Mouse (Mus musculus): ENCODE results near the gene Allc.

Allc gene

GRCm38 (mm10) chr12:28582423-28582822 is at the start of gene Allc:
Gene Allc (minus strand): TSS chr12:28582523.
- DNase-seq: no peak

GRCm38 (mm10) chr12:28628436-28628835 is 46.1 kb upstream of the Allc start:
- DNase-seq: no peak

- no peak for DNase-seq
These were observed 44.8 kb upstream of the Allc start for GRCm38 (mm10) chr12:28627092-28627491.

DNA sequence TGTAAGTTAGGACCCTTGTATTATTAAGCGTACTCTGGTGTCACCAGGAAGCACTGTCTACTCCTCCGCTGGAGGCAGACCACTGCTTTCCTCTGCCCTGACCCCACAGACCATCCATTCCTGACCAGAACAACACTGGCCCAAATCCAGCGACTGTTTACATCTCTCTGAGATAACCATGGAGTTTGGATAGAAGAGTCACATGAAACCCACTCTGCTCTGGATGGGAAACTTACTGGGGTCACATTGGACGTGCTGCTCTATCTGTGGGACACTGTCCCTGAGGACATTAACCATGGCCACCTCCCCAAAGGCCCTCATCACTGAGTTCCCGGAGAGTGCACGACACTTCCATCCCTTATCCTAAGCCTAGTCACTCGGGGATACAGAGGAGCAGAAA is 43.1 kb upstream of the Allc start:
- no peak for DNase-seq

- DNase-seq: no peak
These were observed 41.9 kb upstream of the Allc start for GRCm38 (mm10) chr12:28624251-28624650.

GRCm38 (mm10) chr12:28623195-28623594 is 40.9 kb upstream of the Allc start, which contains the start of gene Colec11:
Gene Colec11 (minus strand): TSS chr12:28623377.
- no peak for DNase-seq

DNA sequence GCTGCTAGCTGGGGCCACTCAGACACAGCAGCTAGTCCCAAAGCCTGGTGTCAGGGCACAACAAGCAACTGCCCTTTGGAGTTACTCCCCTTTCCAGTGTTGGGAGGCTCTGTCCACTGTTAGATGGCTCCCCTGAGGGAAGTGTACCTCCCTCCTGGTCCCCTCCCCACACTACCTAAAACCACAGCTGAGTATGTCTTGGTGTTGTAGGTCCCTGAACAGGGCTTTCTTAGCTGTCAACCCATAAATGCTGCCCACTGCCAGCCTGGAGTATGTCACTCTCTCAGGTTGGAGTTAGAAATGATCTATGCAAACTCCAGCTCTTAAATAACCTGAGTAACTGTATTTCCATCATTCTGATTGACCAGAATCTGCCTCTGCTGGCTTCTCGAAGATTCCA is 40.3 kb upstream of the Allc start:
- no peak for DNase-seq

- no peak for DNase-seq
These were observed 39.8 kb upstream of the Allc start for GRCm38 (mm10) chr12:28622167-28622532.

DNA sequence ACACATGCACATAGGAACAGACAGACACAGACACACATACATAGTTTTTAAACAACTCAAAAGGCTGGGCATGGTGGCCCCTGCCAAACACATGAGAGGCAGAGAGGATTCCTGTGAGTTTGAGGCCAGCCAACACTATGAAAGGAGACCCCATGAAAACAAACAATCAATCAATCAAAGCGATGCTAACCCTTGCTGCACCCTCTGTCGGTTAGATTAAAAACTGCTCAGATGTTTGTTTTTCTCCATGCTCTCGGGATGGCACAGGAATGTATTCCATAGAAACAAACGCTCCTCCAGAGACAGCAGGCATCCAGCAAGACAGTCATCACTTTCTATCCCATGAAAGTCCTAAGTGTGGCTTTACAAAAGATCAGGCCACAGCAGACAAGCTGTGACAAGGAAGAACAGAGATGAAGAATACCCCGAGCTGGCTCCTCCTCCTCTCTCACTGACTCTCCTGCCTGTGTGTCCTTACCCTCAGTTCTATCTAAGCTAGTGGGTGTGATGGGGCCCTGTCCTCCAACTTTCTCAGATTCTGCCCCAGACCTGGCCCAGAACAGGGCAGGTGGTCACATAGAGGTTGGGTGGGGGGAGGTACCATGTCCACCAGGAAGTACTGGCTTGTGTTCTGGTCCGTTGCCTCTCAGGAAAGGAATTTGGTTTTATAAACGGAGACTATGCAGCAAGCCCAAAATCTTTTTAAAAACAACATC is 39.3 kb upstream of the Allc start:
- no peak for DNase-seq

- DNase-seq: no peak
These were observed 35.0 kb upstream of the Allc start for GRCm38 (mm10) chr12:28617297-28617696.

GRCm38 (mm10) chr12:28614401-28614800 is 32.1 kb upstream of the Allc start:
- DNase-seq: no peak

DNA sequence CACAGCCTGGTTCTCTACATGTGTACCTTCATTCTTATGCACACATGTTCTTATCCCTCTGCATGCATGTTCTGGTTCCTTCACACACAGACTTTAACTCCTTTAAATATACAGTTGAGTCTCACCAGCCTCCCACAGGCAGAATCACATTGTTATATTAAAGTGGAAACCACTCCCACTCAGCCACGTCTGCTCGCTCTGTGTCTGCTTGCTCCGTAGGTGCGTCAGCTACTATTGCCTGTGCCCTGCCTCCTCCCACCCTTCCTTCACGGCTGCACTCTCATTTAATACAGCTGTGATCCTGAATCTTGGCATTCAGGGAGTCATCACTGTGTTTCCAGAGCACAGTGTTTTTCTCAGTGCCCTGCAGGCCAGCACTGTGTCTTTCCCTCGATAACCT is 30.1 kb upstream of the Allc start:
- no peak for DNase-seq

DNA sequence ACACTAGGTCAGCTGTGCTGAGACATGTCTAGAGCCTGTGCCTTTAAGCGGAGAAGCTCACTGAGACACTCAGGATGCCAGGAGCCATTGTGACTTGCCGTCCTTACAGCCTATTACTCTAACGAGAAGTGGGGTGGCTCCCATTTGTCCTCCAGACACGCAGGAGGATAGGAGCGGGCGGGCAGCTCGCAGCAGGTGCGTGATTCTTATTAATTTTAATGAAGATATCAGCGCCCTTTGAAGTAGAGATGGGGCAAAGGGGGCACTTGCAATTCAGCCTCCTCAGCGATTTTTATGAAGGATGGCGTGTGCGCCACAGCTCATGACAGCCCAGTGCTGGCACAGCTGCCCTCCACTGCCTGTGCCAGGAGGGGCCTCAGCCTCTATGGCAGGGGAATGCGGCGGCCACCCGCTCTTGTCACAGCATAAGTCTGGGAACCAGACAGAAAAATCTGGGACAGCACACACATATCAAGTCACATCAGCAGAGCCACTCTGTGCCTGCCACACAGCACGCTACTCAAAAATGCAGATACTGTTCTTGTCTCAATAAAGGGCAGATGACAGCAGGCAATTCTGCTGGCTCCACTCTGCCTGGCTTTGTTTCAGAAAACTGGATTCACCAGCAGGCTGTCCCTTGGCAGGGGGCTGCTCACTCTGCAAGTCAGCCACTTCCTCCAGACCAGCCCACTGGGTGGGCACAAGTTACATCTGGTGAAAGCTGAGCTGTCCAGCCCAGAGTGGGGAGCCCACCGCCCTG is 25.4 kb upstream of the Allc start:
- peak; percentile 45 to 50 for DNase-seq

DNA sequence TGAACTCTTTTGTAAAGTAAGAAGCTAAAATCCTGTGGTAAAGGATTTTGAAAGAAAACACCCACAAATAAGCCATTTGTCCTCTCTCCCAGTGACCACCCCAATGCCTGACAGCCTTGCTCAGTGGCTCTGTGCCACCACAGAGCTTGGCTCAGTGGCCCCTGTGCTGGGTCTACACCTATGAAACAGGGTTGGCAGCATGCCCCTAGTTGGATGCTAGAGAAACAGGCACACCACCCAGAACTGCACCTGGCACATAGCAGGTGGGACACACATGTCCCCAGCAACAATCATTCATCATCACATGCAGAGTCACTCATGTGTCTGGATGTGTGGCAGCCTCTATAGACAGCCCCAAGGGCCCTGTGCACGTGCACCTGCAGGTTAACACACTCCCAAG is 21.2 kb upstream of the Allc start:
- peak; percentile 14 to 21 for DNase-seq

GRCm38 (mm10) chr12:28602259-28602658 is 19.9 kb upstream of the Allc start:
- peak; percentile 73 to 79 for DNase-seq

DNA sequence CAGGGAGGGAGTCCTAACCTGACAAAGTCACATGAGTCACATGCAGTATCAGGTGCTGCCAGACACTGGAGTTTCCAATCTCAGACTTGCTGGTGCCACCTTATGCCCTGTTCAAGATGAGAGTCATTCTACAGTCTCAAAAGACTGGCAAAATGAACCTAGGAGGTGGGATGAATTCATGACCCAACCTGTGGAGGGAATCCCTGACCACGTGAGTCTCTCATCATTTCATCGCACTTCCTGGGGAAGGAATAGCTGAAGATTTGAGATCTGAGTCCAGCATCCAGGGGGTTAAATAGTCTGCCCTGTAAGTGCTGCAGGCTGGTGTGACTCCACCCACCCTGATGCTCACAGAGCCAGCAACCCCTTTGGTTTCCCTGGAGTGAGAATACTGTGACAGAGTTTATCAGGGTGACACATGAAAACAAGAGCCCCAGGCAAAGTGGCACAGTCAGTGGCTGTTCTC is 16.2 kb upstream of the Allc start:
- DNase-seq: no peak

- no peak for DNase-seq
These were observed 15.8 kb upstream of the Allc start for GRCm38 (mm10) chr12:28598110-28598509.

GRCm38 (mm10) chr12:28597699-28598098 is 15.4 kb upstream of the Allc start:
- no peak for DNase-seq

DNA sequence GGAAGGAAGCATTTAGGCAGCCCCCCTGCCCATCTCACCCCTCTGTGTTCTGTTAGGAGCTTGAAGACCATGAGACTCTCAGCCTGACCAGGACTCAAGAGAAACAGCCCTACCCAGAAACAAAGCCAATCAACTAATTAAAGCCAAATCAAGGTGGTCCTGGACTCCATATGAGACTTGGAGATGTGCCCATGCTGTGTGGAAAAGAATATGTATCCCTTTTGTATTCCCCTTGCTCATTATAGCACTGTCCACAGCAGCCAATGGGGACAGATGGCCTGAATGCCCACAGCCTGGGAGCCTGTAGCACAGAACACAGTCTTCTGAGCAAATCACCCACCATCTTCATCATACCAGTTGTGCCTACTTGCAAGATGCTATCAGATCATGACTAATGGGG is 14.5 kb upstream of the Allc start:
- DNase-seq: no peak

DNA sequence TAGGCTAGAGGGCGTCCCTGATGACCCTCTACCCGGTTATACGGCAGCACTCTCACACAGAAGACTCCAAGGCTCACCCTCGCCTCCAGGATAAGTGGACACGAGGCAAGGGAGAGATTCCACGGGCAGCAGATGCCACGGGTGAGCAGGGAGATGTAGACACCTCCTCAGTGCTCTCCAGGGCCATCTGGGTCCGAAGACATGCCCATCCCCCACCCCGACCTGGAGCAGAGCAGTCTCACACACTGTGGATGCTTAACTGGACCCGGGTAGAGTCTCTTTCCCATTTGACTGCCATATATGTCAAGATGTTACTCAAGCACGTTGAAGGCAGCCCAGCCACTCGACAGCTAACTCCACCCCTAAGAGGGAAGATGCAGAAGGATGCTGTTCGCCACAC is 8.1 kb upstream of the Allc start:
- DNase-seq: peak; percentile 18 to 31

GRCm38 (mm10) chr12:28589090-28589868 is 7.0 kb upstream of the Allc start:
- DNase-seq: peak; percentile 92 to 93

- no peak for DNase-seq
These were observed 5.6 kb upstream of the Allc start for GRCm38 (mm10) chr12:28587949-28588348.

DNA sequence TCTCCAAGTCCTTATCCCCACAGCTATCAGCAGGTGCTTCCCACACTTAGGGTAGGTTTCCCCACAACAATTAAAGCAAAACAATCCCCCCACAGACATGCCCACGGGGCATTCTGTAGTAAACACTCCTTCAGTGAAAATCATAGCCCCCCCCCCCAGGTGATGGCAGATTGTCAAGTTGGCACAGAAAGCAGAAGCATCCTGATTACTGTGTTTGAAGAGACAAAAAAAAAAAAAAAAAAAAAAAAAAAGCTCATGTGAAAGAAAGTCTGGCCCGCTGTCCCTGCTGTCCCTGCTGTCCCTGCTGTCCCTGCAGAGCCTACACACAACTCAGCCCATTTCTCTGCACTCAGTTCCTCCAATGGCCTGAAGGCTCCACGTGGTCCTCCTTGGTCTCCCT is 1.7 kb upstream of the Allc start:
- DNase-seq: no peak

- no peak for DNase-seq
These were observed 3.2 kb downstream of the Allc start for GRCm38 (mm10) chr12:28579132-28579531.

All from cerebellum, adult 18-20 months (tissue).